Mouse (Mus musculus): Measurements from ENCODE around the gene Sgcd. TPM values are rescaled to one million over a fixed set of nuclear protein-coding genes. Genes with fewer than 3 reads are reported as not detected.

The Sgcd gene
- total RNA-seq, 1 experiment, result 1.0 TPM

DNA sequence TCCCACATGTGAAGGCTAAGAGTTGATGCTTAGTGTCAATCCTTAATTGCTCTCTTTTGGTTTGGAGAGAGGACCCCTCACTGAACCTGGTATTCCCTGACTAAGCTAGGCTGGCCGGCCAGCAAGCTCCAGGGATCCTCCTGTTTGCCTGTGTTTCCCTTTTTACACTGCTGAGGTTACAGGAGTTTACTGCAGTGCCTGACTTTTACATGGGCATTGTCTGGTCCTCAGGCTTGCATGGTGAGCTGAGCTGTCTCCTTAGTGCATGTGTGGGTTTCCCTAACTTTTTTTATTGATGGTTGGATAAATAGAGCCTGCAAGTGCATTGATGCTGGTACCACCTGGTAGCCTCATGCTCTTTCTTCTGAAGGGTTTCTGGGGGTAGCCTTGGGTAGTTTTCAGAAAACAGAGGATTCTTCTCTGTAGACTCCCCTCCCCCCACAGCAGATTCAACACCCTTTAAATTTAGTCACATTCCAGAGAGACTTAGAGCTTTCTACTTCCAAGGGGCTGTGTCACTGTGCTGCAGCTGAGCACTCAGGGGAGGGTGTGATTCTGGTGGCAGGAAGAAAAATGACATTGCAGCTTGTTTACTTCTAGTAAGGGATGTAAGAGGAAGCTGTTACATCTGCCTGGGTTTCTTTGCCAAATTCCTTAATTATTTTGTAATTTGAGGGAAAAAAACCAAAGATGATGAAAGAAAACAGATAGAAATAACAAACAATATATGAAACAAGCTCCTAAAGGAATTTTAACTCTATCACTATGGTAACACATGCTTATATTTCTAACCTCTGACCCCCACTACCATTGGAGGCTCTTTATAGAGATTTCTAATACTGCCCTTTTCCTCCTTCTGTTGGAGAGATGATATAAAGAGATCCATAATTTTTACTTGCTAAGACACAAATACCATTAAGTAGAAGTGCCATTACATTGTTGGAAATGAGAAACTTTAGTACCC lies 831.8 kb downstream of the Sgcd start:
- Histone ChIP-seq H3K9me3 (ENCODE audit: control insufficient read depth, insufficient read depth, low read depth, low read length) (no peaks in the 10 kb centered on the region), H3K9ac (ENCODE audit: insufficient read depth, low read depth, low read length, poor library complexity, severe bottlenecking) (no peak overlapping the region), H3K4me1 (ENCODE audit: control insufficient read depth in 2 of 2, insufficient read depth in 2 of 2, low read length in 2 of 2, poor library complexity in 1 of 2) (no peaks in the 10 kb centered on the region), H3K4me3 (ENCODE audit: insufficient read depth in 1 of 2, low read depth in 1 of 2, low read length in 2 of 2, poor library complexity in 1 of 2, severe bottlenecking in 1 of 2) (no peak overlapping the region), H3K27ac (ENCODE audit: insufficient read depth, low read depth, low read length, poor library complexity, severe bottlenecking) (no peak overlapping the region), H3K36me3 (ENCODE audit: control insufficient read depth, insufficient read depth, low read length, poor library complexity, severe bottlenecking) (no peaks in the 10 kb centered on the region)
- DNase-seq (ENCODE audit: low read depth, low spot score), result no peak
- in situ Hi-C loops (cut with MboI; ENCODE audit: low sequenced_read_pairs in 2 of 2, unreplicated experiment in 2 of 2), result no loop called here
- TF ChIP-seq HCFC1 (IDR thresholded peaks at IDR 0.05; ENCODE audit: borderline replicate concordance, insufficient read depth, low read length) (no peak), MAFK (IDR thresholded peaks at IDR 0.05; ENCODE audit: insufficient read depth, low read depth, low read length) (no peak), CHD2 (IDR thresholded peaks at IDR 0.05; ENCODE audit: low read depth, low read length) (no peak), ZC3H11A (IDR thresholded peaks at IDR 0.05; ENCODE audit: borderline replicate concordance, low read depth, low read length) (no peak), ZNF384 (IDR thresholded peaks at IDR 0.05; ENCODE audit: low read depth, low read length) (no peak)

DNA sequence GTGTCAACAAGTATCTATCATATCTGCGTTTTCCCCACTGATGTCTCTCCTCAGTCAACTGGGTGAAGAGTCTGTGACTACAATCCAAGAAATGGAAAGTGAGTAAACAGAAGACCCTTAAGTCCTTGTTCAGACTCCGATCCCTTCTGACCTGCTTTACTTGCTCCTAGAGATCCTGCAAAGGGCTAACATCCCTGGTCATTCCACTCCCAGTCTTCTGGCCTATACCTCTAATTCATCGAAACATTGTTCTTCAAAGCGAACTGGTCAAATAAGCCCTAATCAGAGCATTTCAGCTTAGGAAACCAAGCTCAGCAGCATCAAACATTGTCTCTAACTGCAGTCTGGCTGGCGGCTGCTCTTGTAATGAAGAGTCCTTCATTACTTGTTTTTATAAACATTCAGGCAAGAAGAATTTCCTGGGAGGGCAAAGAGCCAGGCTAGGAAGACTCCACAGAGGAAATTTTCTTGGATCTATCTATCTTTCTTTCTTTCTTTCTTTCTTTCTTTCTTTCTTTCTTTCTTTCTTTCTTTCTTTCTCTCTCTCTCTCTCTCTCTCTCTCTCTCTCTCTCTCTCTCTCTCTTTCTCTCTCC lies 833.8 kb downstream of the Sgcd start:
- Histone ChIP-seq H3K9me3 (ENCODE audit: control insufficient read depth, insufficient read depth, low read depth, low read length) (no peaks in the 10 kb centered on the region), H3K27ac (ENCODE audit: insufficient read depth, low read depth, low read length, poor library complexity, severe bottlenecking) (no peak overlapping the region), H3K36me3 (ENCODE audit: control insufficient read depth, insufficient read depth, low read length, poor library complexity, severe bottlenecking) (no peaks in the 10 kb centered on the region), H3K4me3 (ENCODE audit: insufficient read depth in 1 of 2, low read depth in 1 of 2, low read length in 2 of 2, poor library complexity in 1 of 2, severe bottlenecking in 1 of 2) (no peak overlapping the region), H3K4me1 (ENCODE audit: control insufficient read depth in 2 of 2, insufficient read depth in 2 of 2, low read length in 2 of 2, poor library complexity in 1 of 2) (no peaks in the 10 kb centered on the region), H3K9ac (ENCODE audit: insufficient read depth, low read depth, low read length, poor library complexity, severe bottlenecking) (no peak overlapping the region)
- in situ Hi-C loops (cut with MboI; ENCODE audit: low sequenced_read_pairs in 2 of 2, unreplicated experiment in 2 of 2), result no loop called here
- TF ChIP-seq HCFC1 (IDR thresholded peaks at IDR 0.05; ENCODE audit: borderline replicate concordance, insufficient read depth, low read length) (no peak), ZC3H11A (IDR thresholded peaks at IDR 0.05; ENCODE audit: borderline replicate concordance, low read depth, low read length) (no peak), MAFK (IDR thresholded peaks at IDR 0.05; ENCODE audit: insufficient read depth, low read depth, low read length) (no peak), CHD2 (IDR thresholded peaks at IDR 0.05; ENCODE audit: low read depth, low read length) (no peak), ZNF384 (IDR thresholded peaks at IDR 0.05; ENCODE audit: low read depth, low read length) (no peak)
- DNase-seq (ENCODE audit: low read depth, low spot score), result no peak

DNA sequence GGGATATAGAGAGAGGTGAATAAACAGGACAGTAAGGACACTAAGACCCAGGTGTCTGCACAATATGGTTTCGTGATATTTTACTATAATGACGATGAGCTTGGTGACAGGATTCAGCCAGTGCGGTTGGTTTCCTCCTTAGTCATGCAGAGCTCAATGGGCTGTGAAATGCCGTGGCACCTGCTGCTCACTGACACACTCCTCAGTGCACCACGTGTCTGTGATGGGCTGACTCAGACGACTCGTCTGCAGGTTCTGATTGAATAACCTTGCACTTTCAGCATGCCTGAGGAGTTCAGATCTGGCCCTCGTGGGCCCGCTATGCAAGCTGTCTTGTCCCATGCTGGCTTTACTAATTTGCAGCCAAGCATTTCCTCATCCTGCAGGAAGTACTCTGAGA lies 839.2 kb downstream of the Sgcd start:
- DNase-seq (ENCODE audit: low read depth, low spot score), result no peak
- no peaks in the 10 kb centered on the region for H3K36me3 ChIP-seq (ENCODE audit: control insufficient read depth, insufficient read depth, low read length, poor library complexity, severe bottlenecking)
- H3K4me1 ChIP-seq (ENCODE audit: control insufficient read depth in 2 of 2, insufficient read depth in 2 of 2, low read length in 2 of 2, poor library complexity in 1 of 2), result no peaks in the 10 kb centered on the region
- TF ChIP-seq ZNF384 (IDR thresholded peaks at IDR 0.05; ENCODE audit: low read depth, low read length), result no peak
- no peak for TF ChIP-seq MAFK (IDR thresholded peaks at IDR 0.05; ENCODE audit: insufficient read depth, low read depth, low read length)
- no peak for TF ChIP-seq HCFC1 (IDR thresholded peaks at IDR 0.05; ENCODE audit: borderline replicate concordance, insufficient read depth, low read length)
- no peak for TF ChIP-seq ZC3H11A (IDR thresholded peaks at IDR 0.05; ENCODE audit: borderline replicate concordance, low read depth, low read length)
- no peak for TF ChIP-seq CHD2 (IDR thresholded peaks at IDR 0.05; ENCODE audit: low read depth, low read length)
- no peak overlapping the region for H3K27ac ChIP-seq (ENCODE audit: insufficient read depth, low read depth, low read length, poor library complexity, severe bottlenecking)
- no peaks in the 10 kb centered on the region for H3K9me3 ChIP-seq (ENCODE audit: control insufficient read depth, insufficient read depth, low read depth, low read length)
- no peak overlapping the region for H3K4me3 ChIP-seq (ENCODE audit: insufficient read depth in 1 of 2, low read depth in 1 of 2, low read length in 2 of 2, poor library complexity in 1 of 2, severe bottlenecking in 1 of 2)
- no peak overlapping the region for H3K9ac ChIP-seq (ENCODE audit: insufficient read depth, low read depth, low read length, poor library complexity, severe bottlenecking)
- in situ Hi-C loops (cut with MboI; ENCODE audit: low sequenced_read_pairs in 2 of 2, unreplicated experiment in 2 of 2), result no loop called here

DNA sequence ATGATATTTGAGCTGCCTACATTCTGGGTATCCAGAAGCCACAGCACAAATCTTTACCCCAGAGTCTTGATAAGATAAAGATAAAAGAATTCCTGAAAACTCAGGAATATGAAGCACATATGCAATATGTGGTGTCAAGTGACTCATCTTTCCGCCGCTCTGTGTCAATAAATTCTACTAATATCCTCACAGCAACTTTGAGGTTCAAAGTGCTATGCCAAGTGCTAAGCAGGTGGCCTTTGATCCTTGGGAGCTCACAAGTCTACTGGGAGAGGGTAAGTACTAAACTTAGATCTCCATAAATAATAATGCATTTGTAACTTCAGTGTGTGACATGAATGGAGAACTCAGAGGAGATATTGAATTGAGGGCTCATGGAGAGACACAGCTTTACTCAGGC lies 848.9 kb downstream of the Sgcd start:
- H3K4me1 ChIP-seq (ENCODE audit: control insufficient read depth in 2 of 2, insufficient read depth in 2 of 2, low read length in 2 of 2, poor library complexity in 1 of 2), result no peaks in the 10 kb centered on the region
- no peak overlapping the region for H3K9ac ChIP-seq (ENCODE audit: insufficient read depth, low read depth, low read length, poor library complexity, severe bottlenecking)
- DNase-seq (ENCODE audit: low read depth, low spot score), result no peak
- no peaks in the 10 kb centered on the region for H3K9me3 ChIP-seq (ENCODE audit: control insufficient read depth, insufficient read depth, low read depth, low read length)
- no peak overlapping the region for H3K4me3 ChIP-seq (ENCODE audit: insufficient read depth in 1 of 2, low read depth in 1 of 2, low read length in 2 of 2, poor library complexity in 1 of 2, severe bottlenecking in 1 of 2)
- TF ChIP-seq CHD2 (IDR thresholded peaks at IDR 0.05; ENCODE audit: low read depth, low read length) (no peak), ZC3H11A (IDR thresholded peaks at IDR 0.05; ENCODE audit: borderline replicate concordance, low read depth, low read length) (no peak), HCFC1 (IDR thresholded peaks at IDR 0.05; ENCODE audit: borderline replicate concordance, insufficient read depth, low read length) (no peak), ZNF384 (IDR thresholded peaks at IDR 0.05; ENCODE audit: low read depth, low read length) (no peak), MAFK (IDR thresholded peaks at IDR 0.05; ENCODE audit: insufficient read depth, low read depth, low read length) (no peak)
- in situ Hi-C loops (cut with MboI; ENCODE audit: low sequenced_read_pairs in 2 of 2, unreplicated experiment in 2 of 2), result no loop called here
- H3K27ac ChIP-seq (ENCODE audit: insufficient read depth, low read depth, low read length, poor library complexity, severe bottlenecking), result no peak overlapping the region
- no peaks in the 10 kb centered on the region for H3K36me3 ChIP-seq (ENCODE audit: control insufficient read depth, insufficient read depth, low read length, poor library complexity, severe bottlenecking)
